Comparison of ENCODE assay signal across 8 mouse cellular contexts in the genomic region with DNA sequence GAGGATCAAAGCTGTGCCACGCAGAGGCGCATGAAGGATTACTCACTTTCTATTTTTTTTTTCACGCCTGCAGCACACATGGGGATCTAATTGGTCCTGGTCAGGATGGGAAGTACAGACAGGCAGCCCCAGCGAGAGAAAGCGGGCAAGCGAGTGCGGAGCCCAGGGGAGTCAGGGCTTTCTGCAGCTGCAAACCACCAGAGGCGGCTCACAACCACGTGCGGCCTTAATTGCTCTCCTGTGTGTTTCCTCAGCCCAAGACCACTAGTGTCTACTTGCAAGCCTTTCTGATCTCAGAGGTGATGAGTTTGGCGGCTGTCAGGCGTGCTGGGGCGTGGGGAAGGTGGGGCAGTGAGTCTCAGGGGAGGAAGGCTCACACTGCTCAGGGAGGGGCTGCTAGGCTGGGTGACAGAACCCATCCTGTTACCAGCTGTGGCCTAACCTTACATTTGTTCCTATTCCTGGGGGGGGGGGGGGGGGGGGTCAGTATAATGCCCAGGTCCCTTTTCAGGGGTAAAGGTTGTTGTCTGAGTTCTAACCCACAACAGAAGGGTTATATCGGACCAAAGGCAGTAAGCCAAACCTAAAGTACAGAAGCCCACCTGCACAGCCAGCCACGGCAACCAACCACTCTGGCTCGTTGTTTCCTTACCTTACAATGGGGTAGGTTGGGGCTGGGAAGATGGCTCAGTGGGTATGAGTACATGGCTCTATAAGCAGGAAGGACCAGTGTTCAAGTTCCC.
DNase-seq lines count a peak whose midpoint lies in the region; ATAC-seq lines count a peak whose summit lies in the region.

No protein-coding gene starts in this region.

- H3K4me3 ChIP-seq in erythroblast, embryonic 14.5 days (replicated peaks): peak overlapping the region; percentile 39
- H3K4me3 ChIP-seq in hindbrain, embryonic 16.5 days (ENCODE audit: low read length): 0 out of 2 replicates have a peak overlapping the region, but pooled peaks have one; percentile 9

- WGBS in hindbrain, embryonic 16.5 days: 11% methylated on average over 16 of the region's 16 CpGs

- H3K9ac ChIP-seq in hindbrain, embryonic 16.5 days (ENCODE audit: low read depth, low read length): peak overlapping the region; percentile 15; the same call in 1 of the 2 replicates

- no peaks in the 10 kb centered on the region for H3K27me3 ChIP-seq in erythroblast, embryonic 14.5 days (ENCODE audit: control insufficient read depth)
- peaks cover 2% of the 10 kb centered on the region; the same call in 1 of the 2 replicates for H3K27me3 ChIP-seq in hindbrain, embryonic 16.5 days (replicated peaks; ENCODE audit: control insufficient read depth, insufficient read depth, low read length)

- DNase-seq in adrenal gland, postnatal 25 days: peak; percentile 19
- DNase-seq in gastrocnemius, postnatal 10 days: peak; percentile 26
- DNase-seq in right cerebral cortex, postnatal 36 days (ENCODE audit: low spot score in 2 of 2): peak; percentile 18 to 22
- DNase-seq in urinary bladder, adult 2 months (ENCODE audit: low spot score): no peak

- H3K4me1 ChIP-seq in erythroblast, embryonic 14.5 days (ENCODE audit: control insufficient read depth): peaks cover 22% of the 10 kb centered on the region
- peaks cover 7% of the 10 kb centered on the region for H3K4me1 ChIP-seq in hindbrain, embryonic 16.5 days (ENCODE audit: control insufficient read depth, insufficient read depth, low read depth, low read length)

- no peak for ATAC-seq in erythroblast, adult 5-6 weeks (replicated peaks; ENCODE audit: low FRiP score, poor library complexity, severe bottlenecking)
- peak; percentile 68 for ATAC-seq in hindbrain, embryonic 16.5 days
- ATAC-seq in megakaryocyte, adult 5-6 weeks (ENCODE audit: poor library complexity, severe bottlenecking): peak; percentile 49

- H3K4me2 ChIP-seq in hindbrain, embryonic 16.5 days (ENCODE audit: low read length): peak overlapping the region; percentile 48

- H3K9me3 ChIP-seq in erythroblast, embryonic 14.5 days (ENCODE audit: control insufficient read depth, low read length): no peaks in the 10 kb centered on the region
- no peaks in the 10 kb centered on the region for H3K9me3 ChIP-seq in hindbrain, embryonic 16.5 days (ENCODE audit: control insufficient read depth, low read length)

- no peaks in the 10 kb centered on the region for H3K36me3 ChIP-seq in erythroblast, embryonic 14.5 days (ENCODE audit: control insufficient read depth)
- H3K36me3 ChIP-seq in hindbrain, embryonic 16.5 days (ENCODE audit: control insufficient read depth, insufficient read depth, low read length): no peaks in the 10 kb centered on the region

- H3K27ac ChIP-seq in hindbrain, embryonic 16.5 days (ENCODE audit: low read depth, low read length): no peak overlapping the region
